Mouse (Mus musculus) midbrain, embryonic 10.5 days (tissue): ENCODE measurements around the gene Elavl1. TPM values are rescaled to one million over a fixed set of nuclear protein-coding genes. Genes with fewer than 3 reads are reported as not detected.

ENCODE experiments used
- DNase-seq: peaks from one replicate; pipeline ENCODE4 v3.0.0-alpha.2; 2017; ENCODE audit warnings: low spot score
- H3K27ac ChIP-seq: fragments of 300-500 bp; sonication (generic); replicated peaks from 2 replicates; pipeline ENCODE4 v1.5.1; 2016; ENCODE audit warnings: mild to moderate bottlenecking
- H3K27me3 ChIP-seq: fragments of 300-500 bp; sonication (generic); 2 replicates; pipeline ENCODE4 v1.6.1; 2016; ENCODE audit warnings: low read depth, mild to moderate bottlenecking; ENCODE audit not compliant: poor library complexity, severe bottlenecking
- H3K36me3 ChIP-seq: fragments of 300-500 bp; sonication (generic); 2 replicates; pipeline ENCODE4 v1.6.1; 2016; ENCODE audit warnings: mild to moderate bottlenecking, moderate library complexity
- H3K4me1 ChIP-seq: fragments of 300-500 bp; sonication (generic); 2 replicates; pipeline ENCODE4 v1.6.1; 2016
- H3K4me3 ChIP-seq: fragments of 300-500 bp; sonication (generic); 2 replicates; pipeline ENCODE4 v1.5.1; 2016; ENCODE audit warnings: mild to moderate bottlenecking, moderate library complexity
- H3K9me3 ChIP-seq: fragments of 300-500 bp; sonication (generic); replicated peaks from 2 replicates; pipeline ENCODE4 v1.6.1; 2016; ENCODE audit warnings: mild to moderate bottlenecking
- WGBS: fragments of 180-500 bp; shearing (Covaris S2); methylation state at CpG from one replicate; pipeline ENCODE4 v1.1.7; 2016; 5-methylcytosine and 5-hydroxymethylcytosine counted together
- polyA plus RNA-seq: library from polyadenylated mRNA; unstranded; fragments of >200 nt; fragmentation: Nextera tagmentation; extraction: Ambion mirVana; gene quantifications from 2 replicates; pipeline ENCODE4 v1.2.1, GENCODE M21; 2016

Elavl1 gene
- polyA plus RNA-seq, 1 experiment from 2014 or later = 364 TPM

DNA sequence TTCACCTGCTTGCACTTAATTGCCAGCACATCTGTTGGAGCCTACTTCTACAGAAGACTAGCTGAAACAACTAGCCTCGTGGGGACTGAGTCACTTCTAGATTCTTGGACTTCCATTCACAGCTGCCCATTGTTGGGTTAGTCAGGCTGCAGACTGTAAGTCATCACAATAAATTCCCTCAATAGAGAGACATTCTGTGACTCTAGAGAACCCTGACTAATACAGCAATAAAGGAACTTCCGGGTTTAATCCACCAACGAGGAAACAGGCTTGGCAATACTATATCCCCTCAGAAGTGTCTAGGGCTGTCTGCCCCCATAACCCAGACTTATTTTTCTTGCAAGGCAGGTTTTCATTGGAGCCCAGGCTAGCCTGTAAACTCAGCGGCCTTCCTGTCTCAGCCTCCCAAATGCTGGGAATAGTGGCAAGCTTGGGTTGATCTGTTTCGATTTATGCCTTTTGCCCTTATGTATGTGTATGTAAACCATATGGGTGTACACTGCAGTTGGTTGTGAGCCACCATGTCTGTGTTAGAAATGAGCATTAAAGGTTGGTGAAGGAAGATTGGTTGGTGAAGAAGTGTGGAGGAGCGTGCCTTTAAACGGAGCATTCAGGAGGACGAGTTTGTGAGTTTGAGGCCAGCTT is 73.0 kb downstream of the Elavl1 start:
- Histone ChIP-seq H3K9me3 (no peaks in the 10 kb centered on the region), H3K27me3 (peaks cover 33% of the 10 kb centered on the region), H3K27ac (peak overlapping the region; percentile 95), H3K4me3 (peak overlapping the region; percentile 91), H3K4me1 (peaks cover 52% of the 10 kb centered on the region), H3K36me3 (peaks cover 52% of the 10 kb centered on the region)
- DNase-seq = no peak
- WGBS = 50% methylated on average over 8 of the region's 8 CpGs

DNA sequence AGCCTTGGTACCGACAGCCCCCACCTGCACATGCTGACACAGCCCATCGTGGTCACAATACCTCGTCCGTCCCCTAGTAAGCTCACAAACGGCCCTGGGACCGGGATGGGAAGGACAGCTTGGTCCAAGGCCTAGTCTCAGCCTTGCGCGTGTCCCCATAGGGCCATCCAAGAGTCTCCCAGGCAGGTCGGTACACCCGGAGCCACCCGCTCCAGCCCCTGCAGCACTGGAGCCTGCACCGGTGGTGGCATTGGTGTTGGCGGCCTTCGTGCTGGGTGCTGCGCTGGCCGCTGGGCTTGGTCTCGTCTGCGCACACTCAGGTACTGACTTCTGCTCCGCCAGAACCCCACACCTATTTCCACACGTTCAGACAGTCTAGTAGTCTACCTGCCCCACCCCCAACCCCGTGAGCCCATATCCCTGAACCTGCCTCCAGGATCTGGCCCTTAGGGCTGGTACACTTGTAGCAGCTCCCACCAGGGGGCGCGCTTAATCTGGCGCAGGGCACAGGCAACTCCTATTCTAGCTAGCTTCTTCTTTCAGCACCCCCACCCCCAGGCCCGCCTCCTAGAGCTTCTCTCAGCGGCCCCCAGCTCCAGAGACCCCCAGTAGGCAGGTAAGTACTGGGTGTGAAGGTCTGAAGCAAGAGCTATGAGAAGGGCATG is 74.8 kb downstream of the Elavl1 start:
- H3K4me1 ChIP-seq = peaks cover 44% of the 10 kb centered on the region
- H3K4me3 ChIP-seq = peak overlapping the region; percentile 11; the same call in 1 of the 2 replicates
- H3K36me3 ChIP-seq = peaks cover 52% of the 10 kb centered on the region
- no peaks in the 10 kb centered on the region for H3K9me3 ChIP-seq
- WGBS = 31% methylated on average over 26 of the region's 26 CpGs
- DNase-seq = peak; percentile 81
- H3K27me3 ChIP-seq = peaks cover 33% of the 10 kb centered on the region
- 0 out of 2 replicates have a peak overlapping the region, but pooled peaks have one; percentile 23 for H3K27ac ChIP-seq

DNA sequence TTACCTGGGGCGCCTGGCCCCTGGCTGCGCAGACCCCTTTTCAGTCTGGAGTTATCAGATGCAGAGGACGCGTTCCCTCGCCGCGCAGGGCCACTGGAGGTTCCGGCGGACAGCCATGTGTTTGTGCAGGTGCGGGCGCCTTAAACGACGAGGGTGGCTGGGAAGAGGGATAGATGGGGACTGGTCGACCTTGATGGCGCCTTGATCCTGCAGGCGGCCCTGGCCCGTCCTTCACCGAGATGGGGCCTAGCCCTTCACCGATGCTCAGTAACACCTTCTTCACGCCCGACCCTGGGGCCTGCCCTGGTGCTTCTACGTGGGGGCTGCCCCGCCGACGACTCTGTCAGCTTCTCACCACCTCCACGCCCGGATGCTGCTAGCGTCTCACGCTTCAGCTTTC is 76.0 kb downstream of the Elavl1 start:
- Histone ChIP-seq H3K4me3 (peak overlapping the region; percentile 26), H3K36me3 (peaks cover 52% of the 10 kb centered on the region), H3K4me1 (peaks cover 41% of the 10 kb centered on the region), H3K27ac (0 out of 2 replicates have a peak overlapping the region, but pooled peaks have one; percentile 29), H3K27me3 (peaks cover 33% of the 10 kb centered on the region), H3K9me3 (no peaks in the 10 kb centered on the region)
- 15% methylated on average over 29 of the region's 29 CpGs for WGBS
- peak; percentile 52 for DNase-seq

- Histone ChIP-seq H3K36me3 (peaks cover 62% of the 10 kb centered on the region), H3K27ac (no peak within 1 kb of the TSS), H3K4me1 (peaks cover 32% of the 10 kb centered on the region), H3K27me3 (peaks cover 33% of the 10 kb centered on the region), H3K9me3 (no peaks in the 10 kb centered on the region), H3K4me3 (peak within 1 kb of the TSS; percentile 26)
- WGBS = 83% methylated on average over 15 of the region's 15 CpGs
- DNase-seq = no peak
These were observed 77.2 kb downstream of the Elavl1 start, which contains the start of gene Tgfbr3l for GRCm38 (mm10) chr8:4247951-4248540. Gene Tgfbr3l (plus strand): TSS chr8:4248214.

DNA sequence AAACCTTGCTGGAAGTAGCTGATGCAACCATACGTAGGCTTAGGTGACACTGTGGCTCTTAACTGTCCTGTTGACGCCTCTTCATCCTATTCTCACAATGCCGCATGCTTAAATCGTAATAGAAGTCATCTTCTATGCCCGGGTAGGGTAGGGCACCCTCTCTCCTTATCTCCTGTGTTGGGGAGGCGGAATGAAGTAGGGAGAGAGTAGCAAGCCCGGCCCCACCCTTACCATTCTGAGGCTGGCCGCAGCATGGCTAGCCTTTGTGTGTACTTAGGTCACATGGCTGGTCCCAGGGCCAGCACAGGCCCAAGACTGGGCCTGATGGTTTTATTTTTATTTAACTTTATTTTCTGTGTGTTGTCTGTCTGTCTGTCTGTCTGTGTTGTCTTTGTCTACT is 78.0 kb downstream of the Elavl1 start:
- DNase-seq = no peak
- Histone ChIP-seq H3K36me3 (peaks cover 70% of the 10 kb centered on the region), H3K27ac (no peak overlapping the region), H3K4me3 (no peak overlapping the region), H3K4me1 (peaks cover 27% of the 10 kb centered on the region), H3K27me3 (peaks cover 33% of the 10 kb centered on the region), H3K9me3 (no peaks in the 10 kb centered on the region)
- 93% methylated on average over 8 of the region's 8 CpGs for WGBS

- WGBS = 86% methylated on average over 13 of the region's 13 CpGs
- Histone ChIP-seq H3K27me3 (peaks cover 33% of the 10 kb centered on the region), H3K36me3 (peaks cover 85% of the 10 kb centered on the region), H3K27ac (no peak overlapping the region), H3K9me3 (no peaks in the 10 kb centered on the region), H3K4me3 (no peak overlapping the region), H3K4me1 (peaks cover 28% of the 10 kb centered on the region)
- DNase-seq = no peak
These were observed 79.5 kb downstream of the Elavl1 start for GRCm38 (mm10) chr8:4245737-4246136.

GRCm38 (mm10) chr8:4245061-4245460 is 80.2 kb downstream of the Elavl1 start:
- 94% methylated on average over 5 of the region's 5 CpGs for WGBS
- Histone ChIP-seq H3K4me1 (peaks cover 28% of the 10 kb centered on the region), H3K27ac (no peak overlapping the region), H3K9me3 (no peaks in the 10 kb centered on the region), H3K27me3 (peaks cover 29% of the 10 kb centered on the region), H3K36me3 (peaks cover 88% of the 10 kb centered on the region), H3K4me3 (no peak overlapping the region)
- DNase-seq = no peak

DNA sequence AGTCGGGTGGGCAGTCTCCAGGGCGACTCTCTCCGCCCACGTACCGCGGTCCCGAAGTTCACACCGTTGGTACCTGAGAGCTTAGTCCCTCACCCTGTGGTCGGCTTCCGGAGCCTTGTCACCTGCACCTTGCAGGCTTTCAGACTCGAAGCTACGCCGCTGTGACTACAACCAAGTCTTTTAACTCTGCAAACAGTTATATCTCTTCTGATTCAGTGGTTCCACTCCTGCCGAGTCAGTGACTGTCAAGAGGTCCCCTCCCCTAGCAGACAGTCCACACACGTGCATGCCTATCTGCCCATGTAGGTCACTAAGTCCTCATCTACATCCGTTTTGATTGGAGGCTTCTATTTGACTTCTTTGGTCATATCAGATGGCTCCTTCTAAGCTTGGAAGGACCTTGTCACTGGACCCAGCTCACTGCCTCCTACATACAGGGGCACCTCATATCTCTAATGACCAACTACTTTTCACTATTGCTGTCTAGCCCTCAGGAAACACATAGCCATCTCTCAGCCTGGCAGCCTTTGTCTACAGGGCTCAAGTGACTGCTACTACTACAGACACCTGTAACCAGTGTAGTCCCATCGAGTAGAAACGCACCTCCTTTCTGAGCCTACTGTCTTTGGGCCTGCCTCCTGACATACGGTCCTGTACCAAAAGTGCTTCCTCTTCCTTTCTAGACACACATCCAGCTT is 85.9 kb downstream of the Elavl1 start:
- peak overlapping the region; percentile 94 for H3K27ac ChIP-seq
- H3K36me3 ChIP-seq = peaks cover 39% of the 10 kb centered on the region
- peaks cover 33% of the 10 kb centered on the region for H3K4me1 ChIP-seq
- WGBS = 15% methylated on average over 19 of the region's 19 CpGs
- H3K9me3 ChIP-seq = no peaks in the 10 kb centered on the region
- DNase-seq = no peak
- H3K27me3 ChIP-seq = no peaks in the 10 kb centered on the region
- H3K4me3 ChIP-seq = peak overlapping the region; percentile 78

DNA sequence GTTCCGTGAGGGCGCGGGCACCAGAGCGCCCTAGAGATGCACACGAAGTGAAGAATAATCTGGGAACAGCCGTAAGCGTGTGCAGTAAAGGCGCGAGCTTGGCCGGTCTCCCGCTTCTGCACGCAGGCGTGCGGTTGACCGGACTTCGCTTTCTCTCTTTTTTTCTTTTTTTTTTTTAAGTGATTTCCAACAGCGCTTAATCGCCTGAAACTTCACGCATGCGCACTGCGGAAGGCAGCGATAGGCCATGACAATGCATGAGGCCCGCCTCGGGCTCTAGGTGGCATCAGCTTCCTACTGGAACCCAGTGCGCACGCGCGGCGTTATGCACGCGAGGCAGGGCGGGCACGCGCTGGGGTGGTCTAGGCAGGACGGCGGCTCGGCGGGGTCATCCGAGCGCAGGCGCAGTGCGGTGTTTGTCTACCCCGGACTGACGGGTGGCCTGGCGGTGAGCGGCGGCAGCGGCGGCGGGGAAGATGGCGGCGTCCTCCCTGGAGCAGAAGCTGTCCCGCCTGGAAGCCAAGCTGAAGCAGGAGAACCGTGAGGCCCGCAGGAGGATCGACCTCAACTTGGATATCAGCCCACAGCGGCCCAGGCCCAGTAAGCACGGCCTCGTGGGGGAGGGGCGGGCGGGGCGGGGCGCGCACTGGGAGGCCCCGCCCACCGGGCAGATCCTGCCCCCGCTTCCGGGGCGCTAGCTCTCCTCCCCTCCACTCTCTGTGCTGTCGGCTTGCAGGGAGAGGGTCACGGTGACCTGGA is 86.6 kb downstream of the Elavl1 start, which contains the start of the genes Map2k7 and Gm49320:
TSS of gene Map2k7 (plus strand) at position 307 of the 759 bp plus-strand sequence.
TSS of gene Gm49320 (plus strand) at position 432 of the 759 bp plus-strand sequence.
- peak within 1 kb of the TSS; percentile 78 for H3K4me3 ChIP-seq
- no peaks in the 10 kb centered on the region for H3K27me3 ChIP-seq
- H3K4me1 ChIP-seq = peaks cover 33% of the 10 kb centered on the region
- no peaks in the 10 kb centered on the region for H3K9me3 ChIP-seq
- H3K27ac ChIP-seq = peak within 1 kb of the TSS; percentile 94
- peak; percentile 100 for DNase-seq
- peaks cover 31% of the 10 kb centered on the region for H3K36me3 ChIP-seq
- under 1% methylated on average over 64 of the region's 71 CpGs for WGBS

DNA sequence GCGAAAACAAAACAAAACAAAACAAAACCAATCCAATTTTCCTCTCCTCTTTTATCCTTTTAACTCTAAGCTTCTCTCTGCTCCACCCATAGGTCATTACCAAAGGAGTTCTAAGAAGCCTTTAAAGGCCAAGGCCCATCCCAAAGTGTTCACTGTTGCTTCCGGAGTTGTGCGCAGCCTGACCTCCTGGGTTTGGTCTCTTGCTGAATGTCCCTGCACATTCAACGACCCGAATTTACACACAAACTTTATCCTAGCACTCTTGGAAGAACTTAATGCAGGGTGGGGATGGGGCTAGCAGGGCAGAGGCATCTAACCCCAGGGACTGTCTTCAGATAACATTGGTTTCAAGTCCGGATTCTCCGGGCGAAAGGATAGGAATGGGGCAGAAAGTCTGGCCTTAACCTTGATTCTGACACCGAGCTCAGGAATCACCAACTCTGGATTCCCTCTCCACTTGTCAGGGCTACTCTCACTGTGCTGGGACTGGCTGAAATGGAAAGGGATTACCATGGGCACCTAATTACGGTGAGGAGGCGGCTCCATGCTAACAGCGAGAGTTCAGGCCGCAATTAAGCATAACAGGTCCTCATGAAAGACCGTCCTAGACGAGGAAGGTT is 87.3 kb downstream of the Elavl1 start:
- 21% methylated on average over 15 of the region's 15 CpGs for WGBS
- H3K36me3 ChIP-seq = peaks cover 25% of the 10 kb centered on the region
- DNase-seq = no peak
- peak overlapping the region; percentile 94 for H3K27ac ChIP-seq
- H3K4me3 ChIP-seq = peak overlapping the region; percentile 78
- H3K9me3 ChIP-seq = no peaks in the 10 kb centered on the region
- no peaks in the 10 kb centered on the region for H3K27me3 ChIP-seq
- peaks cover 33% of the 10 kb centered on the region for H3K4me1 ChIP-seq
